Mouse (Mus musculus) forebrain, embryonic 15.5 days (tissue): ENCODE results near the gene Tigit. TPM values are rescaled to one million over a fixed set of nuclear protein-coding genes. Genes with fewer than 3 reads are reported as not detected.
A peak's percentile ranks its signal among the peaks of the same experiment; 100 is the strongest.

Source experiments
- ATAC-seq: fragments of 200-750 bp; cut with Nextera tagmentation; replicated peaks from 2 replicates; pipeline ENCODE4 v1.8.0; 2017; ENCODE audit warnings: mild to moderate bottlenecking, moderate TSS enrichment, moderate library complexity
- H3K27ac ChIP-seq: fragments of 300-500 bp; sonication (generic); replicated peaks from 2 replicates; pipeline ENCODE4 v1.5.1; 2015; ENCODE audit warnings: mild to moderate bottlenecking, inconsistent platforms
- H3K27me3 ChIP-seq: fragments of 300-500 bp; sonication (generic); 2 replicates; pipeline ENCODE4 v1.6.1; 2015; ENCODE audit warnings: inconsistent platforms
- H3K36me3 ChIP-seq: fragments of 300-500 bp; sonication (generic); 2 replicates; pipeline ENCODE4 v1.6.1; 2015; ENCODE audit warnings: mild to moderate bottlenecking, inconsistent platforms
- H3K4me1 ChIP-seq: fragments of 300-500 bp; sonication (generic); 2 replicates; pipeline ENCODE4 v1.6.1; 2015; ENCODE audit warnings: inconsistent platforms
- H3K4me2 ChIP-seq: fragments of 300-500 bp; sonication (generic); replicated peaks from 2 replicates; pipeline ENCODE4 v1.6.1; 2015; ENCODE audit warnings: mild to moderate bottlenecking, inconsistent platforms
- H3K4me3 ChIP-seq: fragments of 300-500 bp; sonication (generic); 2 replicates; pipeline ENCODE4 v1.5.1; 2015; ENCODE audit warnings: mild to moderate bottlenecking, inconsistent platforms
- H3K9ac ChIP-seq: fragments of 300-500 bp; sonication (generic); replicated peaks from 2 replicates; pipeline ENCODE4 v1.6.1; 2015; ENCODE audit warnings: mild to moderate bottlenecking, inconsistent platforms
- H3K9me3 ChIP-seq: fragments of 300-500 bp; sonication (generic); 2 replicates; pipeline ENCODE4 v1.6.1; 2016; ENCODE audit warnings: inconsistent platforms
- WGBS: fragments of 180-500 bp; shearing (Covaris S2); methylation state at CpG from one replicate; pipeline ENCODE4 v1.1.7; 2015; ENCODE audit warnings: mixed read lengths; 5-methylcytosine and 5-hydroxymethylcytosine counted together
- polyA plus RNA-seq: library from polyadenylated mRNA; unstranded; fragments of >200 nt; fragmentation: Nextera tagmentation; extraction: Ambion mirVana; gene quantifications from 2 replicates; pipeline ENCODE4 v1.2.1, GENCODE M21; 2015

Gene Tigit
- polyA plus RNA-seq, 1 experiment from 2014 or later: not detected

GRCm38 (mm10) chr16:43631758-43632157 lies 32.2 kb downstream of the Tigit start:
- ATAC-seq: no peak
- 84% methylated on average over 2 of the region's 2 CpGs for whole genome bisulfite sequencing
- H3K9me3 ChIP-seq: no peaks in the 10 kb centered on the region

GRCm38 (mm10) chr16:43628662-43629061 lies 35.3 kb downstream of the Tigit start:
- Histone ChIP-seq H3K9me3 (no peaks in the 10 kb centered on the region), H3K4me1 (peaks cover 23% of the 10 kb centered on the region), H3K4me3 (no peak overlapping the region), H3K4me2 (no peak overlapping the region), H3K27ac (no peak overlapping the region), H3K9ac (no peak overlapping the region), H3K27me3 (no peaks in the 10 kb centered on the region), H3K36me3 (peaks cover 18% of the 10 kb centered on the region)
- ATAC-seq: no peak
- 92% methylated on average over 5 of the region's 5 CpGs for WGBS

More at GRCm38 (mm10) chr16:43631758-43632157, 32.2 kb downstream of the Tigit start:
- H3K27ac ChIP-seq: no peak overlapping the region
- H3K4me2 ChIP-seq: no peak overlapping the region
- H3K4me1 ChIP-seq: peaks cover 4% of the 10 kb centered on the region
- H3K9ac ChIP-seq: no peak overlapping the region
- peaks cover 13% of the 10 kb centered on the region for H3K36me3 ChIP-seq
- no peaks in the 10 kb centered on the region for H3K27me3 ChIP-seq
- no peak overlapping the region for H3K4me3 ChIP-seq

- WGBS: 89% methylated on average over 5 of the region's 5 CpGs
- Histone ChIP-seq H3K27ac (no peak overlapping the region), H3K9me3 (no peaks in the 10 kb centered on the region), H3K27me3 (no peaks in the 10 kb centered on the region), H3K4me2 (no peak overlapping the region), H3K4me3 (no peak overlapping the region), H3K36me3 (peaks cover 12% of the 10 kb centered on the region; the same call in 1 of the 2 replicates), H3K9ac (no peak overlapping the region), H3K4me1 (peaks cover 40% of the 10 kb centered on the region)
- ATAC-seq: no peak
These were observed 38.0 kb downstream of the Tigit start for GRCm38 (mm10) chr16:43625956-43626355.

GRCm38 (mm10) chr16:43625289-43625688 lies 38.7 kb downstream of the Tigit start:
- no peak for ATAC-seq
- no peak overlapping the region for H3K4me2 ChIP-seq
- H3K9me3 ChIP-seq: no peaks in the 10 kb centered on the region
- H3K4me3 ChIP-seq: no peak overlapping the region
- H3K27ac ChIP-seq: peak overlapping the region; percentile 80
- peaks cover 43% of the 10 kb centered on the region for H3K4me1 ChIP-seq
- H3K36me3 ChIP-seq: peaks cover 12% of the 10 kb centered on the region; the same call in 1 of the 2 replicates
- H3K27me3 ChIP-seq: no peaks in the 10 kb centered on the region
- no peak overlapping the region for H3K9ac ChIP-seq
- WGBS: 74% methylated on average over 2 of the region's 2 CpGs

DNA sequence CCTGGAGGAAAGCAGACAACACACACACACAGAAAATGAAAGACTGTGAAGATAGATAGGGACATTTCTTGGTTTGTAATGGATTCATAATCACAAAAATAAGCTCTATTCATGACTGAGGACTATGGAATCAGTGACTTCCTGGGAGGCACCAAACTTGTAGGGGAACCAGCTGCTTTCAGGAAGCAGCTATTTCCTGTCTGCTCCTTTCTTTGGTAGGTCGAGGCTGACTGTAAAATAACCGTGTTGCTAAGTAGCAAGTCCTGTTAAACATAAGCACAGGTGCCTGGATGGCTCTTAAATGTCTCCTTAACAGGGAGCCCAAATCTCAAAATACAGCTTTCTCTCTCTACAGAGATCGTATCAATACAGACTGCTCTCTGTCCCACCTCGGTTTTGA lies 39.1 kb downstream of the Tigit start:
- H3K27ac ChIP-seq: peak overlapping the region; percentile 80
- 81% methylated on average over 4 of the region's 4 CpGs for WGBS
- peaks cover 42% of the 10 kb centered on the region for H3K4me1 ChIP-seq

DNA sequence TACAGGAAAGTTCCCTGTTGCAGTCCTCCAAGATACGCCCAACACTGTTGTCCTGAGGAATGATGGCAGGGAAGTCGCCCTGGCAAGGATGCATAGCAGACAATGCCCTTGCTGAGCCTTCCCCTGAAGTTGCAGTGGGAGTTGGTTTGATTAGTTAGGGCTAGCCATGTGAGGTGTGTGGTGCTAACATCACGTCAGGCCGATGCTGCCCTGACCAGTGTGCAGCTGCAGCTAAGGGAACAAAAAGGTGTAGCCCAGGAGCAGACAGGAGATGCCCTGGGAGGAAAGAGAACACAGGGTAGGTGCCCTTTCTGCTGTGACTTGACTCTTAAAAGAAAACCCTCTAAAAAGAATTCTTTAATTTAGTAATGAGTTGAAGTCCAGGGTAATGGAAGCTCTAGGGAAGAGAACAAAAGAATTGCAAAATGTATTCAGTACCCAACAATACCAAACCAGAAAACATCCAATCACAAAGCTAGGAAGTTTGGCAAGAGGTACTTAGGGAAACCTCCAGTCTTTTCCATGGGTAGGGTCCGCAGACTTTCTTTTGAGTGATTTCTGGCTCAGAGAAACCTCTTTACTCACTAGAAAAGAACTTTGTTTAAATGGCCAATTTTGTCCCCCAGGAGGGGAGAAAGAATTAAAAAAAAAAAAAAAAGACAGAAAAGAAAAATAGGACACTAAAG lies 40.5 kb downstream of the Tigit start:
- WGBS: 18% methylated on average over 5 of the region's 5 CpGs
- Histone ChIP-seq H3K27ac (peak overlapping the region; percentile 80), H3K27me3 (no peaks in the 10 kb centered on the region), H3K4me3 (no peak overlapping the region), H3K4me2 (no peak overlapping the region), H3K9ac (no peak overlapping the region), H3K9me3 (no peaks in the 10 kb centered on the region), H3K4me1 (peaks cover 46% of the 10 kb centered on the region), H3K36me3 (peaks cover 14% of the 10 kb centered on the region)
- ATAC-seq: peak; percentile 77

More for the DNA sequence above, 39.1 kb downstream of the Tigit start:
- no peak overlapping the region for H3K4me2 ChIP-seq
- ATAC-seq: no peak
- H3K27me3 ChIP-seq: no peaks in the 10 kb centered on the region
- no peak overlapping the region for H3K9ac ChIP-seq
- H3K36me3 ChIP-seq: peaks cover 12% of the 10 kb centered on the region; the same call in 1 of the 2 replicates
- H3K4me3 ChIP-seq: no peak overlapping the region
- no peaks in the 10 kb centered on the region for H3K9me3 ChIP-seq

DNA sequence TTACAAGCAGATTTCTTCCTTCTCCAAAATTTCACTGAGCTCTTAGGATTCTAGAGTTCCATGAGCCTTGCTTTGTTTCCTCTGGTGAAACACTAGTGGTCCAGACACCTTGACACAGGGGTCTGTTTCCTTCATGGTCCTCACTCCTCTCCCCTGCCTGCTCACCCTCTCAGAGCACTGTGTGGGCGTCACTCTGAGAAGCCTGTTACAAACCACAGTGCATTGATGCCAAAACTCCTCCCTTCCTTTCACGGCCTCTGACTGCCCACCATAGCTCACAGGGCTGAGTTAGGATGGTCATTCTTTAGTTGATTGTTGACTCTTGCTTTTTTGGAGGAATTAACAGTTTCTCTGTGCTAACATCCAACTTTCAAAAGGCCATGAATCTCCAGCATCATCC lies 43.6 kb downstream of the Tigit start:
- Histone ChIP-seq H3K27me3 (no peaks in the 10 kb centered on the region), H3K9me3 (no peaks in the 10 kb centered on the region), H3K27ac (peak overlapping the region; percentile 43; the same call in 1 of the 2 replicates), H3K4me2 (no peak overlapping the region), H3K4me1 (peaks cover 43% of the 10 kb centered on the region), H3K36me3 (peaks cover 15% of the 10 kb centered on the region), H3K4me3 (no peak overlapping the region), H3K9ac (no peak overlapping the region)
- WGBS: 15% methylated on average over 2 of the region's 2 CpGs
- ATAC-seq: peak; percentile 60

- Histone ChIP-seq H3K4me3 (no peak overlapping the region), H3K4me2 (no peak overlapping the region), H3K9me3 (no peaks in the 10 kb centered on the region), H3K27me3 (no peaks in the 10 kb centered on the region), H3K36me3 (peaks cover 15% of the 10 kb centered on the region), H3K9ac (no peak overlapping the region), H3K27ac (peak overlapping the region; percentile 60; the same call in 1 of the 2 replicates), H3K4me1 (peaks cover 32% of the 10 kb centered on the region)
- WGBS: 30% methylated on average over 6 of the region's 6 CpGs
- ATAC-seq: no peak
These were observed 44.7 kb downstream of the Tigit start for GRCm38 (mm10) chr16:43619277-43619676.

- H3K9ac ChIP-seq: no peak overlapping the region
- no peaks in the 10 kb centered on the region for H3K9me3 ChIP-seq
- H3K4me1 ChIP-seq: peaks cover 24% of the 10 kb centered on the region
- H3K27ac ChIP-seq: 0 out of 2 replicates have a peak overlapping the region, but pooled peaks have one; percentile 10
- ATAC-seq: no peak
- no peak overlapping the region for H3K4me3 ChIP-seq
- WGBS: 92% methylated on average over 23 of the region's 23 CpGs
- peaks cover 18% of the 10 kb centered on the region for H3K36me3 ChIP-seq
- no peak overlapping the region for H3K4me2 ChIP-seq
- H3K27me3 ChIP-seq: no peaks in the 10 kb centered on the region
These were observed 45.7 kb downstream of the Tigit start for GRCm38 (mm10) chr16:43618286-43618685.

GRCm38 (mm10) chr16:43617346-43617745 lies 46.6 kb downstream of the Tigit start:
- Histone ChIP-seq H3K27me3 (no peaks in the 10 kb centered on the region), H3K4me2 (no peak overlapping the region), H3K36me3 (peaks cover 22% of the 10 kb centered on the region), H3K27ac (no peak overlapping the region), H3K4me1 (peaks cover 17% of the 10 kb centered on the region), H3K9ac (no peak overlapping the region), H3K4me3 (no peak overlapping the region), H3K9me3 (no peaks in the 10 kb centered on the region)
- WGBS: 94% methylated on average over 6 of the region's 6 CpGs
- no peak for ATAC-seq

GRCm38 (mm10) chr16:43616348-43616747 lies 47.6 kb downstream of the Tigit start:
- Histone ChIP-seq H3K27me3 (no peaks in the 10 kb centered on the region), H3K27ac (no peak overlapping the region), H3K36me3 (peaks cover 30% of the 10 kb centered on the region), H3K4me2 (no peak overlapping the region), H3K9ac (no peak overlapping the region), H3K9me3 (no peaks in the 10 kb centered on the region), H3K4me1 (peaks cover 10% of the 10 kb centered on the region), H3K4me3 (no peak overlapping the region)
- WGBS: 87% methylated on average over 4 of the region's 4 CpGs
- no peak for ATAC-seq

GRCm38 (mm10) chr16:43610375-43610774 lies 53.6 kb downstream of the Tigit start:
- no peaks in the 10 kb centered on the region for H3K27me3 ChIP-seq
- ATAC-seq: no peak
- H3K27ac ChIP-seq: no peak overlapping the region
- peaks cover 48% of the 10 kb centered on the region for H3K36me3 ChIP-seq
- H3K4me3 ChIP-seq: no peak overlapping the region
- H3K9ac ChIP-seq: no peak overlapping the region
- 94% methylated on average over 10 of the region's 10 CpGs for WGBS
- H3K9me3 ChIP-seq: peaks cover 5% of the 10 kb centered on the region; the same call in 1 of the 2 replicates
- H3K4me2 ChIP-seq: no peak overlapping the region
- peaks cover under 1% of the 10 kb centered on the region; the same call in 1 of the 2 replicates for H3K4me1 ChIP-seq
